Mouse (Mus musculus) liver, embryonic 14.5 days (tissue): Measurements from ENCODE around the gene Actrt3. TPM values are rescaled to one million over a fixed set of nuclear protein-coding genes. Genes with fewer than 3 reads are reported as not detected.
A peak's percentile ranks its signal among the peaks of the same experiment; 100 is the strongest.

Experiments used
- ATAC-seq: fragments of 200-750 bp; cut with Nextera tagmentation; 2 replicates; pipeline ENCODE4 v1.8.0; 2017; ENCODE audit warnings: moderate number of reproducible peaks, mild to moderate bottlenecking, moderate library complexity; ENCODE audit not compliant: insufficient read depth
- DNase-seq, 3 experiments: peaks; one replicate each; pipeline ENCODE4 v3.0.0-alpha.2; 2012 to 2013; ENCODE audit warnings: low read depth in 3 of 3, low spot score in 3 of 3
- H3K27ac ChIP-seq: fragments of 300-500 bp; sonication (generic); 2 replicates; pipeline ENCODE4 v1.5.1; 2014; ENCODE audit warnings: moderate library complexity, mild to moderate bottlenecking, control low read depth, inconsistent platforms
- H3K27me3 ChIP-seq: fragments of 300-500 bp; sonication (generic); 2 replicates; pipeline ENCODE4 v1.6.1; 2014; ENCODE audit warnings: mild to moderate bottlenecking, low read length, moderate library complexity; ENCODE audit not compliant: control insufficient read depth, insufficient read depth
- H3K36me3 ChIP-seq: fragments of 300-500 bp; sonication (generic); replicated peaks from 2 replicates; pipeline ENCODE4 v1.6.1; 2014; ENCODE audit warnings: low read depth; ENCODE audit not compliant: control insufficient read depth, insufficient read depth
- H3K4me1 ChIP-seq, 2 experiments: fragments of 200-500 bp in 1 of 2; fragments of 300-500 bp in 1 of 2; sonication (generic) in 1 of 2; replicated peaks; 2 replicates each; pipeline ENCODE4 v1.6.1; 2012 to 2014; ENCODE audit warnings: antibody characterized with exemption in 1 of 2, inconsistent platforms in 1 of 2, low read length in 1 of 2; ENCODE audit not compliant: control insufficient read depth in 2 of 2, insufficient read depth in 2 of 2
- H3K4me2 ChIP-seq: fragments of 300-500 bp; sonication (generic); 2 replicates; pipeline ENCODE4 v1.6.1; 2014; ENCODE audit warnings: low read depth, mild to moderate bottlenecking, control low read depth, moderate library complexity
- H3K4me3 ChIP-seq, 2 experiments: fragments of 200-500 bp in 1 of 2; fragments of 300-500 bp in 1 of 2; sonication (generic) in 1 of 2; 2 replicates each; pipeline ENCODE4 v1.5.1; 2012 to 2014; ENCODE audit warnings: low read depth in 2 of 2, low read length in 2 of 2, mild to moderate bottlenecking in 2 of 2, control low read depth in 1 of 2, inconsistent platforms in 1 of 2, moderate library complexity in 1 of 2; ENCODE audit not compliant: insufficient read depth in 1 of 2
- H3K9ac ChIP-seq: fragments of 300-500 bp; sonication (generic); replicated peaks from 2 replicates; pipeline ENCODE4 v1.6.1; 2014; ENCODE audit warnings: mild to moderate bottlenecking, control low read depth, moderate library complexity
- H3K9me3 ChIP-seq: fragments of 300-500 bp; sonication (generic); 2 replicates; pipeline ENCODE4 v1.6.1; 2016; ENCODE audit warnings: low read length, mixed read lengths; ENCODE audit not compliant: control insufficient read depth
- CTCF ChIP-seq: IDR thresholded peaks from 2 replicates; pipeline ENCODE4 v1.5.1; 2016; ENCODE audit warnings: antibody characterized with exemption, low read depth, control low read depth
- EP300 ChIP-seq: IDR thresholded peaks from 2 replicates; pipeline ENCODE4 v1.6.1; 2016; ENCODE audit warnings: antibody characterized with exemption, low read depth
- WGBS: fragments of 180-500 bp; shearing (Covaris S2); extraction: QIAGEN DNeasy Blood & Tissue Kit; methylation state at CpG from one replicate; pipeline ENCODE4 v1.1.7; 2014; ENCODE audit not compliant: insufficient replicate concordance; 5-methylcytosine and 5-hydroxymethylcytosine counted together
- polyA plus RNA-seq, 2 experiments: library from polyadenylated mRNA; depleted of rRNA in 1 of 2; stranded (reverse) in 1 of 2; unstranded in 1 of 2; fragments of >200 nt; fragmentation: Nextera tagmentation in 1 of 2; extraction: Ambion mirVana in 1 of 2; gene quantifications; 2 replicates each; pipeline versions ENCODE4 v1.2.1 to v1.2.3; 2012 to 2014

Actrt3 gene
- polyA plus RNA-seq, 2 experiments = not detected

GRCm38 (mm10) chr3:30635629-30636028, 35.9 kb upstream of the Actrt3 start:
- no peaks in the 10 kb centered on the region for H3K27me3 ChIP-seq
- H3K36me3 ChIP-seq = no peaks in the 10 kb centered on the region
- no peak for ATAC-seq
- DNase-seq = no peak
- H3K9ac ChIP-seq = no peak overlapping the region
- 65% methylated on average over 4 of the region's 4 CpGs for WGBS
- TF ChIP-seq CTCF (peak; percentile 56), EP300 (no peak)
- H3K27ac ChIP-seq = no peak overlapping the region
- no peak overlapping the region for H3K4me2 ChIP-seq
- no peaks in the 10 kb centered on the region for H3K9me3 ChIP-seq
- H3K4me1 ChIP-seq = no peaks in the 10 kb centered on the region
- no peak overlapping the region for H3K4me3 ChIP-seq

GRCm38 (mm10) chr3:30633681-30634080, 33.9 kb upstream of the Actrt3 start:
- Histone ChIP-seq H3K9me3 (no peaks in the 10 kb centered on the region), H3K36me3 (no peaks in the 10 kb centered on the region), H3K4me3 (no peak overlapping the region), H3K4me1 (no peaks in the 10 kb centered on the region), H3K27ac (no peak overlapping the region), H3K27me3 (no peaks in the 10 kb centered on the region), H3K4me2 (no peak overlapping the region), H3K9ac (no peak overlapping the region)
- TF ChIP-seq CTCF (peak; percentile 20; the same call in 1 of the 2 replicates), EP300 (no peak)
- no peak for ATAC-seq
- WGBS = 43% methylated on average over 3 of the region's 3 CpGs
- DNase-seq = no peak

- 50% methylated on average over 8 of the region's 8 CpGs for WGBS
- Histone ChIP-seq H3K9ac (no peak overlapping the region), H3K9me3 (no peaks in the 10 kb centered on the region), H3K4me3 (no peak overlapping the region), H3K4me2 (no peak overlapping the region), H3K4me1 (no peaks in the 10 kb centered on the region), H3K27me3 (no peaks in the 10 kb centered on the region), H3K27ac (no peak overlapping the region), H3K36me3 (peaks cover 18% of the 10 kb centered on the region)
- DNase-seq (no peak), ATAC-seq (no peak)
- TF ChIP-seq EP300 = no peak
- no peak for TF ChIP-seq CTCF
Measured at GRCm38 (mm10) chr3:30620132-30620531, 20.4 kb upstream of the Actrt3 start.

- Histone ChIP-seq H3K4me1 (no peaks in the 10 kb centered on the region), H3K27ac (no peak overlapping the region), H3K27me3 (no peaks in the 10 kb centered on the region), H3K4me2 (no peak overlapping the region), H3K4me3 (no peak overlapping the region), H3K36me3 (peaks cover 64% of the 10 kb centered on the region), H3K9me3 (no peaks in the 10 kb centered on the region), H3K9ac (no peak overlapping the region)
- 73% methylated on average over 4 of the region's 4 CpGs for WGBS
- DNase-seq (no peak), ATAC-seq (no peak)
- TF ChIP-seq EP300 (no peak), CTCF (no peak)
Measured at GRCm38 (mm10) chr3:30610930-30611329, 11.2 kb upstream of the Actrt3 start.

- 76% methylated on average over 3 of the region's 3 CpGs for WGBS
- no peak for DNase-seq
- ATAC-seq = no peak
Measured at GRCm38 (mm10) chr3:30608999-30609398, 9.3 kb upstream of the Actrt3 start.

More at GRCm38 (mm10) chr3:30608999-30609398, 9.3 kb upstream of the Actrt3 start:
- Histone ChIP-seq H3K36me3 (peaks cover 54% of the 10 kb centered on the region), H3K4me2 (no peak overlapping the region), H3K9me3 (no peaks in the 10 kb centered on the region), H3K27me3 (no peaks in the 10 kb centered on the region), H3K27ac (no peak overlapping the region), H3K4me1 (no peaks in the 10 kb centered on the region), H3K4me3 (no peak overlapping the region), H3K9ac (no peak overlapping the region)
- no peak for TF ChIP-seq EP300
- no peak for TF ChIP-seq CTCF
